Mouse (Mus musculus): ENCODE measurements around the gene Vmn2r96. TPM values are rescaled to one million over a fixed set of nuclear protein-coding genes. Genes with fewer than 3 reads are reported as not detected.
"Not testable (repeated sequence)": the region's sequence is repeated elsewhere in the genome, so short reads cannot be mapped to it uniquely, and the experiment has no call there.

The Vmn2r96 gene
- not detected in 2 replicates for polyA plus RNA-seq (2015; fragmentation: Nextera tagmentation; extraction: Ambion mirVana)

GRCm38 (mm10) chr17:18572851-18573250 lies at the start of gene Vmn2r96:
Gene Vmn2r96 (plus strand): TSS chr17:18573151.
- WGBS, result 82% methylated on average over 1 of the region's 1 CpGs
- not testable (repeated sequence) for H3K36me3 ChIP-seq; H3K27me3 ChIP-seq; H3K9ac ChIP-seq; H3K27ac ChIP-seq; H3K4me3 ChIP-seq (replicated peaks); H3K4me2 ChIP-seq; H3K4me1 ChIP-seq; ATAC-seq (replicated peaks; ENCODE audit: low FRiP score); H3K9me3 ChIP-seq (replicated peaks)

- no peak overlapping the region for H3K27ac ChIP-seq
- no peaks in the 10 kb centered on the region for H3K27me3 ChIP-seq
- H3K4me2 ChIP-seq, result no peak overlapping the region
- H3K9me3 ChIP-seq (replicated peaks), result peaks cover 24% of the 10 kb centered on the region
- H3K4me1 ChIP-seq, result no peaks in the 10 kb centered on the region
- H3K36me3 ChIP-seq, result no peaks in the 10 kb centered on the region
- no peak overlapping the region for H3K4me3 ChIP-seq (replicated peaks)
- no peak overlapping the region for H3K9ac ChIP-seq
- no peak for ATAC-seq (replicated peaks; ENCODE audit: low FRiP score)
These were observed 49.6 kb upstream of the Vmn2r96 start for GRCm38 (mm10) chr17:18523371-18523770.

GRCm38 (mm10) chr17:18523991-18524390 lies 49.0 kb upstream of the Vmn2r96 start:
- peaks cover 18% of the 10 kb centered on the region for H3K9me3 ChIP-seq (replicated peaks)
- H3K4me1 ChIP-seq, result no peaks in the 10 kb centered on the region
- H3K36me3 ChIP-seq, result no peaks in the 10 kb centered on the region
- H3K9ac ChIP-seq, result no peak overlapping the region
- no peak for ATAC-seq (replicated peaks; ENCODE audit: low FRiP score)
- WGBS, result 73% methylated on average over 1 of the region's 1 CpGs
- no peak overlapping the region for H3K4me2 ChIP-seq
- H3K27ac ChIP-seq, result no peak overlapping the region
- H3K27me3 ChIP-seq, result no peaks in the 10 kb centered on the region
- no peak overlapping the region for H3K4me3 ChIP-seq (replicated peaks)

- peaks cover 15% of the 10 kb centered on the region for H3K9me3 ChIP-seq (replicated peaks)
- not testable (repeated sequence) for H3K27me3 ChIP-seq; H3K4me1 ChIP-seq; ATAC-seq (replicated peaks; ENCODE audit: low FRiP score); H3K36me3 ChIP-seq; H3K4me3 ChIP-seq (replicated peaks); H3K27ac ChIP-seq; H3K9ac ChIP-seq; H3K4me2 ChIP-seq
- WGBS, result 90% methylated on average over 31 of the region's 31 CpGs
These were observed 14.5 kb upstream of the Vmn2r96 start for GRCm38 (mm10) chr17:18558212-18559158.

- ATAC-seq (replicated peaks; ENCODE audit: low FRiP score); H3K4me3 ChIP-seq (replicated peaks); H3K4me2 ChIP-seq; H3K4me1 ChIP-seq; H3K36me3 ChIP-seq; H3K9ac ChIP-seq; H3K27me3 ChIP-seq; H3K27ac ChIP-seq: not testable (repeated sequence)
- H3K9me3 ChIP-seq (replicated peaks), result peaks cover 18% of the 10 kb centered on the region; the same call in 1 of the 2 replicates
- WGBS, result 94% methylated on average over 17 of the region's 17 CpGs
These were observed 6.8 kb upstream of the Vmn2r96 start for GRCm38 (mm10) chr17:18566186-18566585.

GRCm38 (mm10) chr17:18615151-18615550 lies 42.2 kb downstream of the Vmn2r96 start:
- H3K9me3 ChIP-seq (replicated peaks), result peaks cover 23% of the 10 kb centered on the region; the same call in 1 of the 2 replicates
- not testable (repeated sequence) for H3K27me3 ChIP-seq; H3K9ac ChIP-seq; H3K4me1 ChIP-seq; H3K27ac ChIP-seq; ATAC-seq (replicated peaks; ENCODE audit: low FRiP score); H3K4me3 ChIP-seq (replicated peaks); H3K4me2 ChIP-seq; H3K36me3 ChIP-seq
- WGBS, result 86% methylated on average over 6 of the region's 6 CpGs

- no peak overlapping the region for H3K27ac ChIP-seq
- H3K4me1 ChIP-seq, result no peaks in the 10 kb centered on the region
- H3K9me3 ChIP-seq (replicated peaks), result no peaks in the 10 kb centered on the region; the same call in 1 of the 2 replicates
- no peak overlapping the region for H3K4me3 ChIP-seq (replicated peaks)
- no peak overlapping the region for H3K9ac ChIP-seq
- H3K27me3 ChIP-seq, result no peaks in the 10 kb centered on the region
- ATAC-seq (replicated peaks; ENCODE audit: low FRiP score), result no peak
- no peak overlapping the region for H3K4me2 ChIP-seq
- no peaks in the 10 kb centered on the region for H3K36me3 ChIP-seq
These were observed 53.6 kb downstream of the Vmn2r96 start for GRCm38 (mm10) chr17:18626532-18626931.

Other genes with a start within 250 kb of the Vmn2r96 start
- gene Vmn2r95, start 149.1 kb upstream of the Vmn2r96 start, polyA plus RNA-seq (2015; fragmentation: Nextera tagmentation; extraction: Ambion mirVana), result not detected in 2 replicates

All from kidney, embryonic 15.5 days (tissue).